Mouse (Mus musculus) urinary bladder, postnatal 10 days (tissue): ENCODE data around the gene Syt15.

ENCODE experiments used
- DNase-seq: peaks from one replicate; pipeline ENCODE4 v3.0.0; 2022; ENCODE audit warnings: low spot score

Gene Syt15

GRCm38 (mm10) chr14:34219295-34219694 lies at the start of gene Syt15:
Syt15 (plus strand) TSS chr14:34219595.
- no peak for DNase-seq

GRCm38 (mm10) chr14:34171107-34171506 lies 48.3 kb upstream of the Syt15 start:
- no peak for DNase-seq

- DNase-seq, result no peak
Observed at GRCm38 (mm10) chr14:34179351-34179750, 40.0 kb upstream of the Syt15 start.

- no peak for DNase-seq
Observed at GRCm38 (mm10) chr14:34183101-34183500, 36.3 kb upstream of the Syt15 start.

GRCm38 (mm10) chr14:34188629-34189028 lies 30.8 kb upstream of the Syt15 start:
- no peak for DNase-seq

GRCm38 (mm10) chr14:34190361-34190760 lies 29.0 kb upstream of the Syt15 start:
- no peak for DNase-seq

GRCm38 (mm10) chr14:34193879-34194278 lies 25.5 kb upstream of the Syt15 start:
- no peak for DNase-seq

- DNase-seq, result no peak
Observed at GRCm38 (mm10) chr14:34195466-34195865, 23.9 kb upstream of the Syt15 start.

GRCm38 (mm10) chr14:34196706-34197105 lies 22.7 kb upstream of the Syt15 start:
- DNase-seq, result no peak

- no peak for DNase-seq
Observed at GRCm38 (mm10) chr14:34200738-34201230, 18.6 kb upstream of the Syt15 start.

- no peak for DNase-seq
Observed at GRCm38 (mm10) chr14:34201231-34202035, 18.0 kb upstream of the Syt15 start, which contains the start of gene Gprin2. Gprin2 (minus strand) TSS chr14:34201653.

GRCm38 (mm10) chr14:34207996-34208395 lies 11.4 kb upstream of the Syt15 start:
- DNase-seq, result no peak

- DNase-seq, result no peak
Observed at GRCm38 (mm10) chr14:34208651-34209050, 10.7 kb upstream of the Syt15 start.

GRCm38 (mm10) chr14:34209080-34209479 lies 10.3 kb upstream of the Syt15 start:
- no peak for DNase-seq

- DNase-seq, result no peak
Observed at GRCm38 (mm10) chr14:34209942-34210341, 9.5 kb upstream of the Syt15 start.

GRCm38 (mm10) chr14:34215451-34216127 lies 3.8 kb upstream of the Syt15 start:
- no peak for DNase-seq

- no peak for DNase-seq
Observed at GRCm38 (mm10) chr14:34219786-34220198, 397 bp downstream of the Syt15 start.

- DNase-seq, result no peak
Observed at GRCm38 (mm10) chr14:34220426-34220825, 1.0 kb downstream of the Syt15 start.

- no peak for DNase-seq
Observed at GRCm38 (mm10) chr14:34221416-34222077, 2.2 kb downstream of the Syt15 start.

GRCm38 (mm10) chr14:34223362-34223898 lies 4.0 kb downstream of the Syt15 start:
- DNase-seq, result no peak

- DNase-seq, result no peak
Observed at GRCm38 (mm10) chr14:34225986-34226385, 6.6 kb downstream of the Syt15 start.

- DNase-seq, result no peak
Observed at GRCm38 (mm10) chr14:34226566-34226965, 7.2 kb downstream of the Syt15 start.
